Mouse (Mus musculus) embryo, embryonic 11.5 days (tissue): ENCODE measurements around the gene 4931414P19Rik.

Experiments used
- DNase-seq: peaks from one replicate; pipeline ENCODE4 v3.0.0-alpha.2; 2012; ENCODE audit warnings: low read depth, low spot score

The 4931414P19Rik gene

GRCm38 (mm10) chr14:54553454-54553974 is 52.3 kb downstream of the 4931414P19Rik start:
- no peak for DNase-seq

- DNase-seq: no peak
These were observed 61.1 kb downstream of the 4931414P19Rik start for GRCm38 (mm10) chr14:54544703-54545102.

DNA sequence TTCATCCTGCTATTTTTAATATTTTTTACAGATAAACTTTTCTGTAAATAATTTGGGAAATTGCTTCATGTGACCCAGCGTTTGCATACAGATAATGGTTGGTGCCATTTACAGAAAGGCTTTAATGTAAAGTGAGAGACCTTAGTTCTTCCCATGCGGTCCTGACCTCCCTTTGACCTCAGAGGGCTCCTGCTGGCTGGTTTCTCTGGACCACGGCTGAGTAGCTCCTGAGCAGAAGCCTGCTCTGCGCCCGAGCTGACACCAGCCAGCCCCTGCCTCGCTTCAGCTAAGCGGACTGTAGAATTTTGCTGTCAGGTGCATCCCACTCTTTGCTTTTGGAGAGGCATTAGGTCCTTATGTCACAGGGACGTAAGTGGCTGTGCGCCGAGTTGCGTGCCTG is 65.0 kb downstream of the 4931414P19Rik start:
- no peak for DNase-seq

DNA sequence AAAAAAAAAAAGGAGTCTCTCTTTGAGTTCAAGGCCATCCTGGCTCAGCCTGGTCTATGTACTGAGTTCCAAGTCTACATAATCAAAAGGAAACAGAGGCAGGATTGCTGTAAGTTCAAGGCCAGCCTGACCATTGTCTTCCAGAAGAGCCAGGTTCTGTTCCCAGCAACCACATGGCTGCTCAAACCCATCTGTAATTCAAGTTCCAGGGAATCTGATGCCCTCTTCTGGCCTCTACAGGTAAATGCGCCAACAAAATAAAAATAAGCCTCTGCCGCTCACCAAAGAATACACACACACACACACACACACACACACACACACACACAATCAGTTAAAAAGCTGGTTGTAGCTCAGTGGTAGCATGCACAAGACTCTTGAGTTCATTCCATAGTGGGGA is 67.2 kb downstream of the 4931414P19Rik start:
- DNase-seq: no peak
